Mouse (Mus musculus): ENCODE measurements around the gene Tbx6. TPM values are rescaled to one million over a fixed set of nuclear protein-coding genes. Genes with fewer than 3 reads are reported as not detected.

The Tbx6 gene
- polyA plus RNA-seq, 1 experiment, result 2.2 TPM

DNA sequence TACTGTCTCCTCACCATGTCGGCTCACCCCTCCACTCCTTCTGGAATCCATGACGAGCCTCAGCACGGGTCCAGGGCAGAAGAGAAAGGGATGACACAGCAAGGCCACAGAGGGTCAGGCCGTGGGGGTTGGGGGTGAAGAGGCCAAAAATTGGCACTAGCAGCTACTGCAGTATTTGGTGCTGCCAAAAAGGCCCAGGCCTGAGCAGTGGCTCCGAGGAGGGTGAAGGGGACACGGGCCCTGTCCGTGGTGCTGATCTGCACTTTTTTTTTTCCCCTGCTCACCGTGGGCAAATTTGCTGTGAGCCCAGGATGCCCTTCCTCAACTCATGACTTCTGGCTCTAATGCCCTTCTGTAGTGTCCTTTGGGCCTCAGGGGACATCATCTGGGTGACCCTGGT lies 44.1 kb downstream of the Tbx6 start:
- 6% methylated on average over 8 of the region's 8 CpGs for WGBS
- DNase-seq, result no peak
- H3K4me1 ChIP-seq (ENCODE audit: control insufficient read depth, insufficient read depth, low read length), result peaks cover 35% of the 10 kb centered on the region
- H3K27me3 ChIP-seq (ENCODE audit: control insufficient read depth, insufficient read depth, low read length), result no peaks in the 10 kb centered on the region
- no peak for TF ChIP-seq CTCF (IDR thresholded peaks at IDR 0.05; ENCODE audit: borderline replicate concordance, insufficient read depth, low read depth, low read length)
- peak overlapping the region; percentile 41 for H3K4me3 ChIP-seq (replicated peaks; ENCODE audit: insufficient read depth, low read depth, low read length)
- H3K27ac ChIP-seq (ENCODE audit: insufficient read depth, low read length), result 0 out of 2 replicates have a peak overlapping the region, but pooled peaks have one; percentile 32

DNA sequence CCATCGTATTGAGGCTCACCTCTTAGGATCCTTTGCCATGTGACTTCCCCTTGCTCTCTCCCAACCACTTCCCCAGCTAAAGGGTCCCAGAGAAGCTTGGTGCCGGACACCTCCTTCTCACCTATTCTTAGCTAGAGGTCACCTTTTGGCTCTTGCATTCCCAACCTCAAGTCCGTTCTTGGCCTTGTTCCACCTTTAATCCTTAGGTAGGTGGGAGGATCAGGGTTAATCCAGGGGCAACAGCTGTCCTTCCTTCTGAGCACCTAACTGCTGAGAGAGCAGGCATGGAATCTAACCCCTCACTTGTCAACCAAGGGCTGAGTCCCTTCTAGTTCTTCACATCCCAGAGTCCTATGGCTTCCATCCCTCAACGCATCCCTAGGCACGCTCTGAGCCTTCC lies 44.7 kb downstream of the Tbx6 start:
- H3K4me3 ChIP-seq (replicated peaks; ENCODE audit: insufficient read depth, low read depth, low read length), result peak overlapping the region; percentile 8
- H3K27ac ChIP-seq (ENCODE audit: insufficient read depth, low read length), result peak overlapping the region; percentile 32; the same call in 1 of the 2 replicates
- no peak for DNase-seq
- TF ChIP-seq CTCF (IDR thresholded peaks at IDR 0.05; ENCODE audit: borderline replicate concordance, insufficient read depth, low read depth, low read length), result no peak
- no peak for TF ChIP-seq POLR2A (IDR thresholded peaks at IDR 0.05; ENCODE audit: borderline replicate concordance, insufficient read depth, low read length)
- H3K27me3 ChIP-seq (ENCODE audit: control insufficient read depth, insufficient read depth, low read length), result no peaks in the 10 kb centered on the region
- H3K4me1 ChIP-seq (ENCODE audit: control insufficient read depth, insufficient read depth, low read length), result peaks cover 35% of the 10 kb centered on the region
- WGBS, result 47% methylated on average over 5 of the region's 5 CpGs

DNA sequence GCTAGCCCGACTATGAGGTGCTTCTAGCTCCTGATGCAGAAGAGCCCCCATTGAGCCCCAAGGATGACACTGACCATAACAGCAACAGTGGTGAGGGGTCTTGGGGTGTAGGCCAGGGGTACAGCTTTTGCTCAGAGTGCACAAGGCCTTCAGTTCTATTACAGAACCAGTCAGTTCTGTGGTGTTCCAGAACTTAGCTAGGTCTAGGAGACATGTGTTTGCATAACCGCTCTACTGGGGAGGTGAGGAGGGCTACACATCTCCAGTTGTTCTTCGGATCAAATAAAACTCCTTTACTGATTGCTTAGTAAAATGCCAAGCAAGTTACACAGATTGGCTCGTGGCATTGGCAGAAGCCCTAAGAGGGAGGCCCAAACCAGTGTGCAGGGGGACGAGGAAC lies 50.3 kb downstream of the Tbx6 start, which contains the start of gene 4930451I11Rik:
TSS of gene 4930451I11Rik (minus strand) at position 101 of the 400 bp plus-strand sequence.
- Histone ChIP-seq H3K4me3 (replicated peaks; ENCODE audit: insufficient read depth, low read depth, low read length) (peak within 1 kb of the TSS; percentile 49), H3K27ac (ENCODE audit: insufficient read depth, low read length) (no peak within 1 kb of the TSS), H3K4me1 (ENCODE audit: control insufficient read depth, insufficient read depth, low read length) (peaks cover 12% of the 10 kb centered on the region; the same call in 1 of the 2 replicates), H3K27me3 (ENCODE audit: control insufficient read depth, insufficient read depth, low read length) (no peaks in the 10 kb centered on the region)
- TF ChIP-seq CTCF (IDR thresholded peaks at IDR 0.05; ENCODE audit: borderline replicate concordance, insufficient read depth, low read depth, low read length) (no peak), POLR2A (IDR thresholded peaks at IDR 0.05; ENCODE audit: borderline replicate concordance, insufficient read depth, low read length) (no peak)
- 55% methylated on average over 5 of the region's 5 CpGs for WGBS
- DNase-seq, result no peak

DNA sequence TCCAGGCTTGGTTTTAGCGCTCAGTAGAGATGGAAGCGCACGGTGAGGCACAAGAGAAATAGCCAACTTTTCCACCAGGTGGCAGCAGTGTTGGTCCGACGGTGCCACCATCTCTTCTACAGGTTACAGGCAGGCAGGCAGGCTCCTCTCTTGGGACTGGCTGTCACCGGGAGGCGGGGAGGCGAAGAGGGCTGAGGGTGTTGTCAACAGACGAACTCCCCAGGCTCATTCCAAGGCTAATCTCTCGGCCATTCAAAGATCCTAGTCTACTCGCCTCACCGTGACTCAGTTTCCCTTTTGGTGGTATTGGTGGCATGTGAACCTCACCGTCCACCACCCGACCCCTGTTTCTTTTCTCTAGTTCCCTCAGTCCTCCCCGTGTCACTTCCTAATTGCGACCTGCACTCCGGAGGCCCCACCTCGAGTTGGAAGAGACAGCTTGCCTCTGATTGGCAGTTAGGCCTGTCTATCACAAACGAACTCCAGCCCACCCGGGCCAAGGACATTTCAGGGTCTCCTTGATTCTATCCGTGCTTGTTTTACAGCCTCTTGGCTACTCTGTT lies 50.8 kb downstream of the Tbx6 start:
- peak; percentile 83 to 86 for DNase-seq
- WGBS, result 2% methylated on average over 21 of the region's 21 CpGs
- TF ChIP-seq CTCF (IDR thresholded peaks at IDR 0.05; ENCODE audit: borderline replicate concordance, insufficient read depth, low read depth, low read length), result peak; percentile 95
- TF ChIP-seq POLR2A (IDR thresholded peaks at IDR 0.05; ENCODE audit: borderline replicate concordance, insufficient read depth, low read length), result no peak
- Histone ChIP-seq H3K4me3 (replicated peaks; ENCODE audit: insufficient read depth, low read depth, low read length) (peak overlapping the region; percentile 49), H3K4me1 (ENCODE audit: control insufficient read depth, insufficient read depth, low read length) (peaks cover 11% of the 10 kb centered on the region; the same call in 1 of the 2 replicates), H3K27me3 (ENCODE audit: control insufficient read depth, insufficient read depth, low read length) (no peaks in the 10 kb centered on the region), H3K27ac (ENCODE audit: insufficient read depth, low read length) (no peak overlapping the region)

DNA sequence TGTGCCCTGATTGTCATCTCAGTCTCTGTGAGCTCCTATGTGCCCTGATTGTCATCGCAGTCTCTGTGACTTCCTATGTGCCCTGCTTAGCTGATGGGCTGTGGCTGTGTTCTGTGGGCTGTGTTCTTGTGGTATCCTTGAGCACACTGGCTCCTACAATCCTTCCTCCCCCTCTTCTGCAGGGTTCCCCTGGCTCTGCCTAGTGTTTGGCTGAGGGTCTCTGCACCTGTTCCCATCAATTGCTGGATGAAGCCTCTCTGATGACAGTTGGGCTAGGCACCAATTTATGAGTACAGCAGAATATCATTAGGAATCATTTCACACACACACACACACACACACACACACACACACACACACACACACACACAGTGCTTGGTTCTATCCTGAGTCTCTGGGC lies 52.0 kb downstream of the Tbx6 start:
- Histone ChIP-seq H3K4me3 (replicated peaks; ENCODE audit: insufficient read depth, low read depth, low read length) (no peak overlapping the region), H3K27ac (ENCODE audit: insufficient read depth, low read length) (no peak overlapping the region), H3K27me3 (ENCODE audit: control insufficient read depth, insufficient read depth, low read length) (no peaks in the 10 kb centered on the region), H3K4me1 (ENCODE audit: control insufficient read depth, insufficient read depth, low read length) (0 out of 2 replicates have a peak, but pooled peaks cover 5% of the 10 kb centered on the region)
- 79% methylated on average over 1 of the region's 1 CpGs for WGBS
- DNase-seq, result no peak
- TF ChIP-seq CTCF (IDR thresholded peaks at IDR 0.05; ENCODE audit: borderline replicate concordance, insufficient read depth, low read depth, low read length) (no peak), POLR2A (IDR thresholded peaks at IDR 0.05; ENCODE audit: borderline replicate concordance, insufficient read depth, low read length) (no peak)

Other genes starting within 250 kb of the Tbx6 start
- 115 and 116 TPM in 2 replicates for gene Eif3c, start 215.1 kb upstream of the Tbx6 start, polyA plus RNA-seq (2012; rRNA removed)
- gene Apobr, start 196.5 kb upstream of the Tbx6 start, polyA plus RNA-seq (2012; rRNA removed), result 0.87 and 0.98 TPM in 2 replicates
- 38.1 and 44.2 TPM in 2 replicates for gene Cln3, start 195.7 kb upstream of the Tbx6 start, polyA plus RNA-seq (2012; rRNA removed)
- gene Il27, start 186.5 kb upstream of the Tbx6 start, polyA plus RNA-seq (2012; rRNA removed), result not detected in 2 replicates
- 9.3 and 10.6 TPM in 2 replicates for gene Nupr1, start 150.6 kb upstream of the Tbx6 start, polyA plus RNA-seq (2012; rRNA removed)
- gene Sgf29, start 132.2 kb upstream of the Tbx6 start, polyA plus RNA-seq (2012; rRNA removed), result 45.4 and 45.5 TPM in 2 replicates
- gene Sult1a1, start 105.1 kb upstream of the Tbx6 start, polyA plus RNA-seq (2012; rRNA removed), result 6.4 and 10.6 TPM in 2 replicates
- 51.0 and 61.6 TPM in 2 replicates for gene Bola2, start 86.1 kb upstream of the Tbx6 start, polyA plus RNA-seq (2012; rRNA removed)
- 39.6 and 40.3 TPM in 2 replicates for gene Slx1b, start 85.7 kb upstream of the Tbx6 start, polyA plus RNA-seq (2012; rRNA removed)
- gene Coro1a, start 73.7 kb upstream of the Tbx6 start, polyA plus RNA-seq (2012; rRNA removed), result 110 and 126 TPM in 2 replicates
- gene Mapk3, start 21.9 kb upstream of the Tbx6 start, polyA plus RNA-seq (2012; rRNA removed), result 212 and 229 TPM in 2 replicates
- 6.0 and 8.0 TPM in 2 replicates for gene Gdpd3, start 15.1 kb upstream of the Tbx6 start, polyA plus RNA-seq (2012; rRNA removed)
- gene Ypel3, start 4.5 kb upstream of the Tbx6 start, polyA plus RNA-seq (2012; rRNA removed), result 628 and 636 TPM in 2 replicates
- 110 and 119 TPM in 2 replicates for gene Ppp4c, start 11.0 kb downstream of the Tbx6 start, polyA plus RNA-seq (2012; rRNA removed)
- 193 and 196 TPM in 2 replicates for gene Fam57b, start 16.2 kb downstream of the Tbx6 start, polyA plus RNA-seq (2012; rRNA removed)
- not detected in 2 replicates for gene 4930451I11Rik, start 50.2 kb downstream of the Tbx6 start, polyA plus RNA-seq (2012; rRNA removed)
- 9.7 and 12.1 TPM in 2 replicates for gene Doc2a, start 65.9 kb downstream of the Tbx6 start, polyA plus RNA-seq (2012; rRNA removed)
- gene Hirip3, start 80.5 kb downstream of the Tbx6 start, polyA plus RNA-seq (2012; rRNA removed), result 60.9 and 63.1 TPM in 2 replicates
- gene Ino80e, start 80.9 kb downstream of the Tbx6 start, polyA plus RNA-seq (2012; rRNA removed), result 67.3 and 67.6 TPM in 2 replicates
- gene Taok2, start 103.2 kb downstream of the Tbx6 start, polyA plus RNA-seq (2012; rRNA removed), result 107 and 108 TPM in 2 replicates
- 29.8 and 37.5 TPM in 2 replicates for gene Tmem219, start 141.4 kb downstream of the Tbx6 start, polyA plus RNA-seq (2012; rRNA removed)
- gene Kctd13, start 147.4 kb downstream of the Tbx6 start, polyA plus RNA-seq (2012; rRNA removed), result 130 and 140 TPM in 2 replicates
- 41.8 and 42.4 TPM in 2 replicates for gene Asphd1, start 168.1 kb downstream of the Tbx6 start, polyA plus RNA-seq (2012; rRNA removed)
- gene Sez6l2, start 169.1 kb downstream of the Tbx6 start, polyA plus RNA-seq (2012; rRNA removed), result 359 and 364 TPM in 2 replicates
- gene Cdipt, start 194.4 kb downstream of the Tbx6 start, polyA plus RNA-seq (2012; rRNA removed), result 255 and 281 TPM in 2 replicates
- 0.92 and 1.1 TPM in 2 replicates for gene Cdiptos, start 194.6 kb downstream of the Tbx6 start, polyA plus RNA-seq (2012; rRNA removed)
- 19.9 and 21.0 TPM in 2 replicates for gene Mvp, start 233.1 kb downstream of the Tbx6 start, polyA plus RNA-seq (2012; rRNA removed)
- gene Pagr1b, start 235.0 kb downstream of the Tbx6 start, polyA plus RNA-seq (2012; rRNA removed), result 2.8 and 5.2 TPM in 2 replicates
- 91.6 and 105 TPM in 2 replicates for gene Pagr1a, start 235.9 kb downstream of the Tbx6 start, polyA plus RNA-seq (2012; rRNA removed)
- gene Gm42742, start 239.6 kb downstream of the Tbx6 start, polyA plus RNA-seq (2012; rRNA removed), result 362 and 365 TPM in 2 replicates
- gene Prrt2, start 239.7 kb downstream of the Tbx6 start, polyA plus RNA-seq (2012; rRNA removed), result 600 and 672 TPM in 2 replicates
- 198 and 213 TPM in 2 replicates for gene Maz, start 245.6 kb downstream of the Tbx6 start, polyA plus RNA-seq (2012; rRNA removed)